Mouse (Mus musculus) urinary bladder, postnatal 10 days (tissue): ENCODE data around the gene Gm20388.

Source experiments
- DNase-seq: peaks from one replicate; pipeline ENCODE4 v3.0.0; 2022; ENCODE audit warnings: low spot score

Gene Gm20388

GRCm38 (mm10) chr8:120492881-120493220, 582.2 kb downstream of the Gm20388 start:
- no peak for DNase-seq

- DNase-seq: no peak
Measured at GRCm38 (mm10) chr8:120493508-120494464, 583.1 kb downstream of the Gm20388 start.

DNA sequence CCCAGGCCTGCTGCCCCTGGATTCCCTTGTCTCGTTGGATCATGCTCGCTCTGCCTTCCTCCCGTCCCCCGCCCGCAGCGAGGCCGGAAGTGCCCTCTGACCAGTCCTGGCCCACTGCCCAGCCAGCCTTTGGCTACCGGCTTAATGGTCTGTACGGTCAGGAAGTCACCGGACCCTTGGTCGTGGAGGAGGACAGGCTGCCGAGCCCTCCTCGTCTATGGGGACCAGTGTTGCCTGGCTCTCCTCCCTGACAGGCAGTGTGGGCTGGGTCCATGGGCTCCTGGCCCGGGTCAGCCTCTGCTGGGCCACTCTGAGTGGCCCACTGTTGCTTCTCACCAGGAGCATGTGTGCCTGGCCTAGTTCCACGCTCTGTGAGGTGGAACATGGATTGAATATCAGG, 584.3 kb downstream of the Gm20388 start:
- no peak for DNase-seq

DNA sequence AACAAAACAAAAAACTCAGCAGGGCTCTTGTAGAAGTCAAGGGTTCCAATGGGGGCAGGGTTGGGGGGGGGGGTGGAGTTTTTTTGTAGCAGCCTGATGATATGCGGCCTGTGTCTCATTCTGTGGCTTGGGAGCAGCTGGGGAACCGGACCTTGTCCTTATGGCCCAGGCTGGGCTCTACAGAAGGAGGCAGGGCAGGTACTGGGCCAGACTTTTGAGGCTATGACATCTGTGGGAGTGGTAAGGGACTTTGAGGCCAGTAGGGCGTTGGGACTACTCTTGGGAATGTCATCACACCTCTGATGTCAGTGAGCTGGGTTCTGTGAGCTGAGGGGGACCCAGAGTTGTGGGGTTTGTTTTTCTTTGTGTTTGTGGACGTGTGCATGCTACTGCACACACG, 584.8 kb downstream of the Gm20388 start:
- DNase-seq: no peak

- no peak for DNase-seq
Measured at GRCm38 (mm10) chr8:120496478-120496877, 585.8 kb downstream of the Gm20388 start.

DNA sequence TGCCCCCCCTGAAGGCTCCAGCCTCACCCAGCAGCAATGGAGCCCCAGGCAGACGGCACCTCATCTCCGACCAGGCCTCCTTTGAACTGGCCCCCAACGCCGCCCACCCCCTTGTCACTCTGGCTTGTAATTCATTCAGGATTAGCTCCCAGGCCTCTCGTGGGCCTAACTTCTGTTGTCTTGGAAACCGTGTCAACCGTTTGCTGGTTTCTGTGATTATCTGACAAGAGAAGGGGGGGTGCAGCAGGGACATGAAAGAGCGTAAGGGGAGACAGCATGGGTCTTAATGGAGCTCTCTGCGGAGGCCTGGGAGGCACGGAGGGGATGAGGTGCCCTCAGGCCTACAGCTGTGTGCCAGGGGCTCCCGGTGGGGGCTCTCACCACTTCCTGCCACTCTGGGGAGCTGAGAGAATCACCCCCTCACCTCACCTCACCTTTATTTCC, 586.9 kb downstream of the Gm20388 start:
- DNase-seq: no peak

DNA sequence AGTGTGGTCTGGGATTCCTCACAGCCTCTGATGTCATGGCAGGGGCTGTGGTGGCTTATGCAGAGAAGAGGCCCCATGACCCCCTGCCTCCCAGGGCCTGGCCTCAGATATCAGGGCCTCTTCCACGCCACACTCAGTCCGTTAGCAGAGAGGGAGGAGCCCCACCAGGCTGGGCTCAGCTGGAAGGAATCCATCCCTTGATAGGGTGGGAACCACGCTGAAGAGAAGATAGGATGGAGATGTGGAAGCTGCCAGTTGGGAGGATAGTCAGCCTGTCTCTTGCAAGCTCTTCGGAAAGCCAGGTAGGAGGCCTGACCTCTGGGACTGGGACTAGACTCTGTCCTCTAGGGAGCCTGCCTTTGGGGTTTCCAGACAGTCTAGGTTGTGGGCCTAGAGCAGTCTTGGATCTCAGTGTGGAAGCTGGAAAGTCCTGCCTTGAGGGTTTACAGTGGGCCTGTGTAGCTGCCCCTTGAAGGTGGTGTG, 587.7 kb downstream of the Gm20388 start:
- DNase-seq: no peak

- no peak for DNase-seq
Measured at GRCm38 (mm10) chr8:120498926-120499605, 588.4 kb downstream of the Gm20388 start.

GRCm38 (mm10) chr8:120500701-120501261, 590.1 kb downstream of the Gm20388 start:
- no peak for DNase-seq

DNA sequence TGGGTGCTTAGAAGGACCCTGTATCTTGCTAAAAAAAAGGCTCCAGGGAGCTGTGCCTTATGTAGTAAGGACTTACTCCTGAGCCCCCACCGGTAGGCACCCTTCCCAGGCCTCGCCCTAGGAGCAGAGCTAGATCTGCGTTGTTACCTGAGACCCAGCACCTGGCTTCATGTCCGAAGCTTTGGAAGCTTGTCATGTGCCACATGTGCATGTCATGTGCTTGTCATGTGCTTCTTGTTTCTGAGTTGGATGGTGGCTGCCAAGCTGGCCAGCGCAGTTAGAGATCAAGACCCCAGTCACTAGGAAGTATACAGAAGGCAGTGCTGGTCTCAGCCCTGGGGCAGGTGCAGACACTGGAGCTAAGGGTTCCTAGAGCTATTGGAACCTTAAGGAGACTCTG, 590.8 kb downstream of the Gm20388 start:
- no peak for DNase-seq

- no peak for DNase-seq
Measured at GRCm38 (mm10) chr8:120502428-120502827, 591.8 kb downstream of the Gm20388 start.

- DNase-seq: no peak
Measured at GRCm38 (mm10) chr8:120504251-120505081, 593.8 kb downstream of the Gm20388 start.

DNA sequence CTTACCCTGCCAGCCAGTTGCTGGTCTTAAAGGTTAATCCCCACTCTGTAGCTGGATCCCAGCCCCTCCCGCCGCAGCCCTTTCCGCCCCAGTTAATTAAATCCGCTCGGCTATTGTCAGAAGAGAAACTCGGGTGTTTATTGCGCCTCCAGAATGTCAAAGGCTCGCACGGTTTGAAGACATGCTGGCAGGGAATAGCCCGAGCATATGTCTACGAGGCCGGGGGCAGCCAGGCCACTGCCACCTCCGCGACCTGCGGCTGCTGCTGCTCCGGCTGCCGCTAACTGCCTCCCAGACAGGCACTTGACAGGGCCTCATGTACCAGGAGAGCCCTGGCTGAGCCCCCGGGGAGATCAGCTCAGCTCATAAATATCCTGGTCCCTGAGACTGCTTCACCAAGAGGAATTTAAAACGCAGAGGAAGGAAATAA, 594.5 kb downstream of the Gm20388 start:
- no peak for DNase-seq

DNA sequence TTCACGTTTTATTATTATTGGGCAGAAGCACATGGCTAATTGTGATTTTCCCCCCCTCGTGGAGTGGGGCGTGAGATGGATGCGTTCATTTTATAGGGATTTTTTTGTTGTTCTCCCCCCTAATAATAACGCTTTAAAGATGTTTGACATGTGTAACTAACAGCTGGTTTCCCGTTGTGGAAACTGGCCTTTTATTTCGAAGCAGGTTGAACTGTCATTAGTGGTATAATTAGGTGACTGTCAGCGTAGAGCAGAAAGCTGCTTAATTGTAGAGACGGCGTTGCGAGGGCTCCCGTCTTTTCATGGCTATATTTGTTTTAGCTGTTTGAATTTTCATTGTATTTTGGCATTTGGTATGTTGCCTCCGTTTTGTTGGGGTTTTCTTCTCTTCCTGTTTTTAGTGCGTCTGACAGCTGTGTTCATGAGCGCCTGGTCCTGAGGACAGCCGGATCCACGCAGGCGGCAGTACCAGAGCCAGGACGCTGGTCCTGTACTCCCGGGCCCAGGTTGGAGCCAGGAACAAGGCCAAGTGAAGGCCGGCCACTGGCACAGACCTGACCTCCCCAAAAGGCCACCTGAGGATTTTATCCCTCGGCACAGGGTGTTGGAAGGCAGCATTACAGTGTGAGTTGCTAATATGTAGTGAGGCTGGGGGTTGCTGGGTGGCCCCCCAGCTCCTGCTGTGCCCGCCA, 595.1 kb downstream of the Gm20388 start:
- no peak for DNase-seq

- DNase-seq: no peak
Measured at GRCm38 (mm10) chr8:120506562-120506961, 595.9 kb downstream of the Gm20388 start.

GRCm38 (mm10) chr8:120507290-120507689, 596.6 kb downstream of the Gm20388 start:
- no peak for DNase-seq

DNA sequence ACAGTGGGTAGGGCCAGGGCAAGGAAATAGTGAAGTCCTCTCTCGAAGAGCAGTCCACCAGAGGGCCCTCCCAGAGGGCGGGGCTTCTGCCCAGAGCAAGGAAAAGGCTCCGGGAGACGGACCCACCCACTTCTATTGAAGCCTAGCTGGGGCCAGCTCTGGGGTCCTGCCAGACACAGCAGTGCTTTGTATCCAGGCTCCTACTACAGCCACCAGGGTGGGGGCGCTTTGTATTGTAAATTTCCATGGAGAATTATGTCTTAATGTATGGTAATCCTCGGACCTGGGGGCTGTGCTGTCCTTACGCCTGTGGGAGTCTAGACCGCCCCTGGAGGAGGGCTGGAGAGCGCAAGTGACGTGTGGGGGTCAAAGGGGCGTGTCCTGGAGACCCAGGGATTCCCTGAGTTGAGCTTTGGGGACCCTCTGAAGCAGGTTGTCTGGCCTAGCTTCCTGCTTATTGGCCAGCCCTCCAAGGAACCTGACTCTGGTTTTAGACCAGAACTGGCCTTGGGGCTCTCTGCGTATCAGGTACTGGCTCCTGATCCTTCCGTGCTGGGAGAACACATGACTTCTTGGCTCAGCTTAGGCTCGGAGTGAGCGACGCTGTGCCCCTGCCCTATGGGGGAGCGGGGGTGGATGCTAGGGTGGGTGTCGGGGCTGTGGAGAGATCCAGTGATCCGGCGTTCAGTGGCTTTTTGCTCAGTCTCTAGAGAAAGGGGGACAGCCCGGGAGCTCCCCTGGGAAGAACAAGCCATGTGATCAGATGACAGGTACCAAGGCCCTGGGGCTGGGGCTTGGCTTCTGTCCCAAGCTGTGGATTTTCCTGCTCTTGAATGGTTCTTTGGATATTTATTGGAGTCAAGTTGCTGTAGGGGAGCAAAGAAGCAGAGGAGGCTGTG, 598.7 kb downstream of the Gm20388 start:
- no peak for DNase-seq

DNA sequence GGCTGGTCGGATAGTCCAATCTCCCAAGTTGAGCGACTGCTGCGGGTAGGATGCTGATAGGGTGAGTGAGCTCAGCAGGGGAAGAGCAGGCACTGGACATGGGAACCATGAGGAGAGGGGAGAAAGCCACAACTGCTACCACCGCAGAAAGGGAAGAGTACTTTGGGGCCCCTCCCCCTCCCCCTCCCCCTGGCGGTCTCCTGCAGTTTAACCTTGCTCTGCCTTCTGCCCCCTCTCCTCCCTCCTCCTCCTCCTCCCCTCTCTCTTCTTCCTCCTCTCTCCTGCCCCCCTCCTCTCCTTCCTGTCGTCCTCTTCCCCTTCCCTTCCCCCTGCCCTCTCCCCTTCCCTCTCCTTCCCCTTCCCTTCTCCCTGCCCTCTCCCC, 599.4 kb downstream of the Gm20388 start:
- DNase-seq: no peak

DNA sequence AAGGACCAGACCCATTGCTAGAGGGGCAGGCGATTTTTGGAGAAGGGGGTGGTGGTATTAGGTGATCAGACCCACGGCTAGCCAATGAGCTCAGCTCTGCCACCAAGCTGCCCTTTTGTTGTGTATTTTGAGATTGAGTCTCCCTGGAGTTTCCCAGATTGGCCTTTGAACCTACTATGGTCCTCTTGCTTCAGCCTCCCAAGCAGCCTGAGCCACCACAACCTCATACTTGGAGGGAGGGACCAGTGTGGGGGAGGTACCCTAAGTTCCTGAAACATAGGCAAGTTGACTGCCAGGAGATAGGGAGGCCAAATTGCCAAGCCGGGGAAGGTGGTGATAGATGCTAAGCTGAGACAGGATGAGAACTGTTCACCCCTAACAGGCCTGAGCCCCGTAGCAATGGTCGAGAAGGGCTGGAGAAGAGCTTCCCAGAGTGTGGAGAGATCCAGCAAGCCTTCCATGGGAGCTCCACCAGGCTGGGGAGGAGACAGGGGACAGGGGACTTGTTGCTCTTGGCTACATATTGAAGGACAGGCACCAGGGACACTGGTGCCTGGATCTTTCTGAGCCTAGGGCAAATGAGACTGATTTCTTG, 600.3 kb downstream of the Gm20388 start:
- DNase-seq: no peak

GRCm38 (mm10) chr8:120511737-120512136, 601.1 kb downstream of the Gm20388 start:
- DNase-seq: no peak
